Mouse (Mus musculus) central nervous system, embryonic 11.5 days (tissue): ENCODE results near the gene Olfr1170. TPM values are rescaled to one million over a fixed set of nuclear protein-coding genes. Genes with fewer than 3 reads are reported as not detected.

ENCODE experiments used
- polyA plus RNA-seq: library from polyadenylated mRNA; depleted of rRNA; stranded (reverse); fragments of >200 nt; gene quantifications from 2 replicates; pipeline ENCODE4 v1.2.3, GENCODE M21; 2012; rRNA removed

The Olfr1170 gene
- not detected in 2 replicates for polyA plus RNA-seq

GRCm38 (mm10) chr2:88228234-88228633 lies at the start of gene Olfr1170:
Olfr1170 (minus strand) TSS chr2:88228334.

GRCm38 (mm10) chr2:88181580-88181979 lies 46.6 kb downstream of the Olfr1170 start, which contains the start of gene Olfr1168:
Olfr1168 (plus strand) TSS chr2:88181880.

Other genes with a start within 250 kb of the Olfr1170 start
- gene Olfr1158, start 238.2 kb downstream of the Olfr1170 start, polyA plus RNA-seq, result not detected in 2 replicates
- gene Olfr1160, start 220.1 kb downstream of the Olfr1170 start, polyA plus RNA-seq, result not detected in 2 replicates
- not detected in 2 replicates for gene Olfr1161, start 205.6 kb downstream of the Olfr1170 start, polyA plus RNA-seq
- not detected in 2 replicates for gene Olfr73, start 190.6 kb downstream of the Olfr1170 start, polyA plus RNA-seq
- gene Olfr1162, start 177.2 kb downstream of the Olfr1170 start, polyA plus RNA-seq, result not detected in 2 replicates
- not detected in 2 replicates for gene Olfr1163, start 156.5 kb downstream of the Olfr1170 start, polyA plus RNA-seq
- not detected in 2 replicates for gene Olfr1164, start 134.4 kb downstream of the Olfr1170 start, polyA plus RNA-seq
- not detected in 2 replicates for gene Olfr1166, start 100.1 kb downstream of the Olfr1170 start, polyA plus RNA-seq
- not detected in 2 replicates for gene Olfr1167, start 73.1 kb downstream of the Olfr1170 start, polyA plus RNA-seq
- gene Olfr1168, start 46.5 kb downstream of the Olfr1170 start, polyA plus RNA-seq, result not detected in 2 replicates
- not detected in 2 replicates for gene Olfr1173, start 51.5 kb upstream of the Olfr1170 start, polyA plus RNA-seq
- not detected in 2 replicates for gene Olfr1174-ps, start 86.8 kb upstream of the Olfr1170 start, polyA plus RNA-seq
- gene Olfr1175-ps, start 98.9 kb upstream of the Olfr1170 start, polyA plus RNA-seq, result not detected in 2 replicates
- not detected in 2 replicates for gene Olfr1176, start 108.4 kb upstream of the Olfr1170 start, polyA plus RNA-seq
- not detected in 2 replicates for gene Olfr1177-ps, start 118.2 kb upstream of the Olfr1170 start, polyA plus RNA-seq
- gene Olfr1178, start 158.7 kb upstream of the Olfr1170 start, polyA plus RNA-seq, result not detected in 2 replicates
- gene Olfr1179, start 178.1 kb upstream of the Olfr1170 start, polyA plus RNA-seq, result not detected in 2 replicates
- not detected in 2 replicates for gene Olfr1180, start 190.8 kb upstream of the Olfr1170 start, polyA plus RNA-seq
- gene Olfr1181, start 197.8 kb upstream of the Olfr1170 start, polyA plus RNA-seq, result not detected in 2 replicates
- gene Gm13757, start 220.8 kb upstream of the Olfr1170 start, polyA plus RNA-seq, result not detected in 2 replicates
- gene Olfr1183, start 226.5 kb upstream of the Olfr1170 start, polyA plus RNA-seq, result not detected in 2 replicates